Mouse (Mus musculus) forebrain, embryonic 16.5 days (tissue): Measurements from ENCODE around the gene Tas1r1. TPM values are rescaled to one million over a fixed set of nuclear protein-coding genes. Genes with fewer than 3 reads are reported as not detected.

Experiments
- ATAC-seq: fragments of 200-750 bp; cut with Nextera tagmentation; 2 replicates; pipeline ENCODE4 v1.8.0; 2017; ENCODE audit warnings: mild to moderate bottlenecking, moderate library complexity
- H3K27ac ChIP-seq: fragments of 300-500 bp; sonication (generic); 2 replicates; pipeline ENCODE4 v1.5.1; 2014; ENCODE audit warnings: low read length, control low read depth
- H3K27me3 ChIP-seq: fragments of 300-500 bp; sonication (generic); replicated peaks from 2 replicates; pipeline ENCODE4 v1.6.1; 2014; ENCODE audit warnings: low read length; ENCODE audit not compliant: control insufficient read depth, insufficient read depth
- H3K36me3 ChIP-seq: fragments of 300-500 bp; sonication (generic); 2 replicates; pipeline ENCODE4 v1.6.1; 2014; ENCODE audit not compliant: control insufficient read depth, insufficient read depth
- H3K4me1 ChIP-seq: fragments of 300-500 bp; sonication (generic); replicated peaks from 2 replicates; pipeline ENCODE4 v1.6.1; 2014; ENCODE audit warnings: low read length; ENCODE audit not compliant: control insufficient read depth, insufficient read depth
- H3K4me2 ChIP-seq: fragments of 300-500 bp; sonication (generic); 2 replicates; pipeline ENCODE4 v1.6.1; 2014; ENCODE audit warnings: mild to moderate bottlenecking, low read length, control low read depth
- H3K4me3 ChIP-seq: fragments of 300-500 bp; sonication (generic); replicated peaks from 2 replicates; pipeline ENCODE4 v1.5.1; 2014; ENCODE audit warnings: mild to moderate bottlenecking, low read length, control low read depth
- H3K9ac ChIP-seq: fragments of 300-500 bp; sonication (generic); replicated peaks from 2 replicates; pipeline ENCODE4 v1.6.1; 2014; ENCODE audit warnings: low read depth, low read length, control low read depth
- H3K9me3 ChIP-seq: fragments of 300-500 bp; sonication (generic); 2 replicates; pipeline ENCODE4 v1.6.1; 2016; ENCODE audit warnings: low read length; ENCODE audit not compliant: control insufficient read depth
- WGBS: fragments of 180-500 bp; shearing (Covaris S2); extraction: QIAGEN DNeasy Blood & Tissue Kit; methylation state at CpG from one replicate; pipeline ENCODE4 v1.1.7; 2014; 5-methylcytosine and 5-hydroxymethylcytosine counted together
- polyA plus RNA-seq: library from polyadenylated mRNA; unstranded; fragments of >200 nt; fragmentation: Nextera tagmentation; extraction: Ambion mirVana; gene quantifications from 2 replicates; pipeline ENCODE4 v1.2.1, GENCODE M21; 2015

Gene Tas1r1
- 0.97 and 1.6 TPM in 2 replicates for polyA plus RNA-seq

DNA sequence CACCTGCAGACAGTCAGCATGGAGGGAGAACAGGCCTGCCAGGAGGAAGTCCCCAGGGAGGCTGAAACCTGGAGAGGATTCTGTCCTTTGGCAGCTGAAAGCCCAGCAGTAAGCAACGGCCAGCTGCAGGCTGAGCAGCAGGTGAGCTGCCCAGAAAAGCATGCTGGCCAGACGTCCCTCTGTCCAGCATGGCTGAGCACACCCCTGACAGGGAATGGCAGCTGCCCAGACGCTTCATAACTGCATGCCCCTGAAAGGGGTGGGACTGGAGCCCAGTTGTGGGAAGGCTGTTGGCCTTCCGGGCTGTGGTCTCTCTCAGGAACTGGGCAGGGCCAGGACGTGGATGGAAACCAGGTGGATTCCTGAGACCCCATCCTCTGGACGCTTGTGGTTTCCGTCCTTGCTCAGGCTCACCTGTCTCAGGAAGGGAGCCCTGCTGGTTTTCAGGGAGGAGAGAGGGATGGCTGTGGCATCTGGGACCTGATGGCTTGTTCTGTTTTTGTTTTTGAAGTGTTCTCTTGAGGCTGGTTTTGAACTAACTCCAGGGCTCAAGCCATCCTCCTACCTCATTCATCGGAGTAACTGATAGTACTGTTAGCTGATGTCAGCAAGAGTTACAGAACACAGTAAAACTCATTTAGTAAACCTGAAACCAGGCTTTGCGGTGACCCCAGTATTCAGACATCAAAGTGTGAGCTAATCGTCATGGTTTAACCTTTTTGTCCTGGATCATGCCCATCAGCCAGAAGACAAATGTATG is at the start of gene Tas1r1:
Tas1r1 (minus strand) TSS at position 344 of the 760 bp plus-strand sequence.
- WGBS: 47% methylated on average over 10 of the region's 10 CpGs
- ATAC-seq: no peak
- no peak within 1 kb of the TSS for H3K27ac ChIP-seq

DNA sequence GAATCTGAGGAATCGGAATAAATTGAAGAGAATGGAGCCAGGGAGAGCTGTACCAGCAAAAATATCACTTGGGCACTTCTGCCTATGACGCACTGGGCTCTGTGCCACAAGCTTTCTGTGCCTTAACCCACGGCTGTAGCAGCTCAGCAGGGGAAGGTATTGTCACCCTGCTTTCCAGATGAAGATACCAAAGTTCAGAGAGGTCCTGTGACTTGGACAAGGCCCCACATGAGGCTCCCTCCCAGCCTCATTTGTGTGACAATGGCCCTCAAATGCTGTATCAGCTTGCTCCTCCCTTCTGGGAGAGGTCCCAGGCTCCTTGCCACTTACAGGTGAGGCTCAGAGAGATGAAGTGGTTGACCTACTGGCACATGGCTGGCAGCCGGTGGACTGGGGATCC is 49.8 kb upstream of the Tas1r1 start:
- WGBS: 19% methylated on average over 4 of the region's 4 CpGs

More for the DNA sequence above, at the start of gene Tas1r1:
- Histone ChIP-seq H3K36me3 (peaks cover 17% of the 10 kb centered on the region), H3K4me1 (peaks cover 13% of the 10 kb centered on the region), H3K27me3 (no peaks in the 10 kb centered on the region), H3K4me2 (peak within 1 kb of the TSS; percentile 95), H3K9me3 (no peaks in the 10 kb centered on the region), H3K9ac (peak within 1 kb of the TSS; percentile 82), H3K4me3 (peak within 1 kb of the TSS; percentile 93)

GRCm38 (mm10) chr4:152087211-152088081 is 49.1 kb upstream of the Tas1r1 start:
- peak overlapping the region; percentile 83 for H3K9ac ChIP-seq
- H3K27me3 ChIP-seq: no peaks in the 10 kb centered on the region
- H3K4me1 ChIP-seq: peaks cover 25% of the 10 kb centered on the region
- 0 out of 2 replicates have a peak, but pooled peaks have one; percentile 6 for ATAC-seq
- no peak overlapping the region for H3K27ac ChIP-seq
- peak overlapping the region; percentile 78 for H3K4me3 ChIP-seq
- 6% methylated on average over 12 of the region's 12 CpGs for WGBS
- no peaks in the 10 kb centered on the region for H3K9me3 ChIP-seq
- H3K36me3 ChIP-seq: no peaks in the 10 kb centered on the region
- H3K4me2 ChIP-seq: peak overlapping the region; percentile 89

More for the DNA sequence above, 49.8 kb upstream of the Tas1r1 start:
- Histone ChIP-seq H3K36me3 (no peaks in the 10 kb centered on the region), H3K4me2 (peak overlapping the region; percentile 89), H3K9me3 (no peaks in the 10 kb centered on the region), H3K27me3 (no peaks in the 10 kb centered on the region), H3K9ac (no peak overlapping the region), H3K4me3 (no peak overlapping the region), H3K27ac (no peak overlapping the region), H3K4me1 (peaks cover 28% of the 10 kb centered on the region)
- 0 out of 2 replicates have a peak, but pooled peaks have one; percentile 23 for ATAC-seq

GRCm38 (mm10) chr4:152086505-152087210 is 48.3 kb upstream of the Tas1r1 start:
- WGBS: under 1% methylated on average over 48 of the region's 92 CpGs
- no peaks in the 10 kb centered on the region for H3K36me3 ChIP-seq
- ATAC-seq: peak; percentile 70
- H3K9ac ChIP-seq: peak overlapping the region; percentile 83
- H3K4me3 ChIP-seq: peak overlapping the region; percentile 78
- H3K27me3 ChIP-seq: no peaks in the 10 kb centered on the region
- peak overlapping the region; percentile 89 for H3K4me2 ChIP-seq
- H3K4me1 ChIP-seq: peaks cover 25% of the 10 kb centered on the region
- H3K27ac ChIP-seq: no peak overlapping the region
- H3K9me3 ChIP-seq: no peaks in the 10 kb centered on the region

- H3K4me1 ChIP-seq: peaks cover 25% of the 10 kb centered on the region
- no peak overlapping the region for H3K4me2 ChIP-seq
- H3K27ac ChIP-seq: no peak overlapping the region
- no peak overlapping the region for H3K9ac ChIP-seq
- no peaks in the 10 kb centered on the region for H3K36me3 ChIP-seq
- no peaks in the 10 kb centered on the region for H3K27me3 ChIP-seq
- 94% methylated on average over 7 of the region's 7 CpGs for WGBS
- no peak overlapping the region for H3K4me3 ChIP-seq
- ATAC-seq: no peak
- no peaks in the 10 kb centered on the region for H3K9me3 ChIP-seq
These were observed 46.2 kb upstream of the Tas1r1 start for GRCm38 (mm10) chr4:152084616-152085015.

- no peak overlapping the region for H3K9ac ChIP-seq
- 50% methylated on average over 7 of the region's 7 CpGs for WGBS
- ATAC-seq: no peak
- no peak overlapping the region for H3K4me3 ChIP-seq
- no peak overlapping the region for H3K27ac ChIP-seq
- no peak overlapping the region for H3K4me2 ChIP-seq
- H3K9me3 ChIP-seq: no peaks in the 10 kb centered on the region
- peaks cover 22% of the 10 kb centered on the region for H3K4me1 ChIP-seq
- H3K27me3 ChIP-seq: no peaks in the 10 kb centered on the region
- H3K36me3 ChIP-seq: no peaks in the 10 kb centered on the region
These were observed 45.3 kb upstream of the Tas1r1 start for GRCm38 (mm10) chr4:152083611-152084220.

DNA sequence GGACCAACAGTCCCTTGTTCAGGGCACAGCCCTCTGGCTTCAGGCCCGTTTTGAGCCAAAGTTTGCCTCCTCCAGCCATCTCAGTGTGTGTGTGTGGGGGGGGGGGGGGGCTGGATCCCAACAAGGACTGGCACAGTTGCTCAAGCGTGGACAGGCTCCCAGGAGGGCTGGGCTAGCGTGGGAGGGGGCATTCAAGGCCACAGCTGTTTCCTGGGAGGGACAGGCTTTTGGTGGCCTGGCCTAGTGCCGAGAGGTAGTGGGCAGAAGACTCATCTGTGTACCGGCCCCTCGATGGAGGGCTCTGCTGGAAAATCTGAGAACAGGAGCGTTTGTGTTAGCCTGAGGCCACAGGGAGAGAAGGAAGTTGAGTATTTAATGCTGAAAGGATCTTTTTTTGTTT is 41.6 kb upstream of the Tas1r1 start:
- Histone ChIP-seq H3K4me3 (no peak overlapping the region), H3K9me3 (no peaks in the 10 kb centered on the region), H3K9ac (no peak overlapping the region), H3K4me2 (no peak overlapping the region), H3K36me3 (no peaks in the 10 kb centered on the region), H3K27me3 (no peaks in the 10 kb centered on the region), H3K27ac (no peak overlapping the region), H3K4me1 (no peaks in the 10 kb centered on the region)
- 75% methylated on average over 7 of the region's 7 CpGs for WGBS
- no peak for ATAC-seq

DNA sequence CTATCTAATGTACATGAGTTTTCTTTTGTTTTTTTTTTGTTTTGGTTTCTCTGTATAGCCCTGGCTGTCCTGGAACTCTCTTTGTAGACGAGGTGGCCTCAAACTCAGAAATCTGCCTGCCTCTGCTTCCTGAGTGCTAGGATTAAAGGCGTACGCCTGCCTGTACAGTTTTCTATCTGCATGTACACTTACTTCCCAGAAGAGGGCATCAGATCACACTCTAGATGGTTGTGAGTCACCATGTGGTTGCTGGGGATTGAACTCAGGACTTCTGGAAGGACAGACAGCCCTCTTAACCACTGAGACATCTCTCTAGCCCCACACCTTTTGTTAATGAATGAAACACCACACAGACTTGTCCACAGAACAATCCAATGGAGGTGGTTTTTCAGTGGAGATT is 40.9 kb upstream of the Tas1r1 start:
- WGBS: 86% methylated on average over 3 of the region's 3 CpGs
- ATAC-seq: no peak

More for the DNA sequence above, 40.9 kb upstream of the Tas1r1 start:
- H3K4me2 ChIP-seq: no peak overlapping the region
- no peaks in the 10 kb centered on the region for H3K27me3 ChIP-seq
- no peak overlapping the region for H3K27ac ChIP-seq
- no peaks in the 10 kb centered on the region for H3K9me3 ChIP-seq
- H3K4me3 ChIP-seq: no peak overlapping the region
- no peaks in the 10 kb centered on the region for H3K4me1 ChIP-seq
- no peak overlapping the region for H3K9ac ChIP-seq
- no peaks in the 10 kb centered on the region for H3K36me3 ChIP-seq
